In the genomic region with DNA sequence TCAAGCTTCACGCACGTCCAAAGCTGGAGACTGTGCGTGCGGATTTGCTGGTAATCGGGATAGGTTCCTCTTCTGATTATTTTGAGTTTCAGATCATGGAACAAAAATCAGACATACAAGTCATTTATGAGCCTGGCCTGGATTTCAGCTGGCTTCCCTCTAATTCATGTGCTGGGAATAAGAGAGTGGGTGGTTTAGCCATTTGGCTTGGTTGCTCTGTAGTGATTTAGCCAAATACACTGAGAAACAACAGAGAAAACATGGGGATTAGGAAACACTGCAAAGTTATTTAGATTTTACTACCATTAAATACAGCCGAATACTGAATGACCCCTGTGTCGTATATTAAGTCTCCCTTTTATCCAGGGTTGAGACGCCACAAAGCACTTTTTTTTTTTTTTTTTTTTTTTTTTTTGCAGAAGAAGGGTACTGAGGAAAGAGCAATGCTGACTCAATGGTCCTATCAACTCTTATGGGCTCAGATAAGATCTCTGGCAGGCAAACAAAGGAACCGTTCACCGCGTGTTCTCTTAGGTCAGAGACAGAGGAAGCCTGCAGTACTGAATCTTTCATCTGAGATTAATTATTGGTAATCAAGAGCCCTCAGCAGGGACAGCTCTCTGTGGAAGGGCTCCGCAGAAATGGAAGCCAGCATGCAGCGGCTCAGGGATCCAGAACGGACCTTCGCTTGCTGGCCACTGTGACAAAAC, we compare ENCODE assay signal across 10 mouse cellular contexts. TPM values are rescaled to one million over a fixed set of nuclear protein-coding genes. Genes with fewer than 3 reads are reported as not detected.
DNase-seq lines count a peak whose midpoint lies in the region; ATAC-seq and TF ChIP-seq lines count a peak whose summit lies in the region.
"Had no signal": no experiment of that assay in that cellular context is flagged by ENCODE, and none has a peak within 500 bp of the region (broad histone marks: within the 10 kb centered on the region; RNA-seq: fewer than 3 reads in every experiment).

No protein-coding gene starts in this region.

- H3K4me3 ChIP-seq in kidney, postnatal 0 days (replicated peaks; ENCODE audit: low read depth, low read length), result no peak overlapping the region
- H3K4me3 ChIP-seq in ES-E14 (ENCODE audit: insufficient read depth in 1 of 2, low read depth in 1 of 2, low read length in 2 of 2, poor library complexity in 1 of 2, severe bottlenecking in 1 of 2), result no peak overlapping the region
- no peak overlapping the region for H3K4me3 ChIP-seq in hindbrain, embryonic 15.5 days
- H3K4me3 ChIP-seq in intestine, postnatal 0 days (ENCODE audit: low read depth, low read length), result no peak overlapping the region
- H3K4me3 ChIP-seq: embryonic facial prominence, embryonic 15.5 days had no signal

- ATAC-seq in kidney, postnatal 0 days (replicated peaks; ENCODE audit: low FRiP score, low read depth), result no peak; the same call in 1 of the 2 replicates
- ATAC-seq in hindbrain, embryonic 15.5 days (ENCODE audit: low FRiP score, low read depth), result 0 out of 2 replicates have a peak, but pooled peaks have one; percentile 23
- ATAC-seq in intestine, postnatal 0 days, result no peak

- WGBS in kidney, postnatal 0 days, result 37% methylated on average over 15 of the region's 15 CpGs
- 56% methylated on average over 15 of the region's 15 CpGs for WGBS in hindbrain, embryonic 15.5 days
- 72% methylated on average over 15 of the region's 15 CpGs for whole genome bisulfite sequencing in intestine, postnatal 0 days

- H3K36me3 ChIP-seq in kidney, postnatal 0 days (ENCODE audit: insufficient read depth, low read length), result peaks cover 11% of the 10 kb centered on the region
- peaks cover 22% of the 10 kb centered on the region for H3K36me3 ChIP-seq in ES-E14 (ENCODE audit: control insufficient read depth, insufficient read depth, low read length, poor library complexity, severe bottlenecking)
- H3K36me3 ChIP-seq in hindbrain, embryonic 15.5 days, result peaks cover 22% of the 10 kb centered on the region
- H3K36me3 ChIP-seq in intestine, postnatal 0 days (ENCODE audit: control insufficient read depth, insufficient read depth), result peaks cover 18% of the 10 kb centered on the region; the same call in 1 of the 2 replicates

- no peaks in the 10 kb centered on the region; the same call in 1 of the 2 replicates for H3K4me1 ChIP-seq in kidney, postnatal 0 days (replicated peaks; ENCODE audit: insufficient read depth, low read length)
- H3K4me1 ChIP-seq in ES-E14 (ENCODE audit: control insufficient read depth in 2 of 2, insufficient read depth in 2 of 2, low read length in 2 of 2, poor library complexity in 1 of 2), result peaks cover 2 to 11% of the 10 kb centered on the region in 2 experiments; a peak in 1 of 4 replicates
- H3K4me1 ChIP-seq in hindbrain, embryonic 15.5 days (replicated peaks), result peaks cover 5% of the 10 kb centered on the region
- no peaks in the 10 kb centered on the region for H3K4me1 ChIP-seq in intestine, postnatal 0 days (replicated peaks; ENCODE audit: control insufficient read depth, insufficient read depth, low read length)

- TF ChIP-seq CTCF in kidney, postnatal 0 days (IDR thresholded peaks at IDR 0.05; ENCODE audit: low read depth), result no peak
- no peak for TF ChIP-seq CTCF in intestine, postnatal 0 days (IDR thresholded peaks at IDR 0.05; ENCODE audit: low read depth)

- peak overlapping the region; percentile 55 for H3K27ac ChIP-seq in kidney, postnatal 0 days
- no peak overlapping the region for H3K27ac ChIP-seq in ES-E14 (ENCODE audit: insufficient read depth, low read depth, low read length, poor library complexity, severe bottlenecking)
- peak overlapping the region; percentile 10; the same call in 1 of the 2 replicates for H3K27ac ChIP-seq in hindbrain, embryonic 15.5 days (replicated peaks)
- H3K27ac ChIP-seq in intestine, postnatal 0 days (ENCODE audit: low read depth, low read length), result no peak overlapping the region
- H3K27ac ChIP-seq: embryonic facial prominence, embryonic 15.5 days had no signal

- H3K4me2 ChIP-seq in kidney, postnatal 0 days (ENCODE audit: low read length), result 0 out of 2 replicates have a peak overlapping the region, but pooled peaks have one; percentile 13
- no peak overlapping the region for H3K4me2 ChIP-seq in hindbrain, embryonic 15.5 days
- H3K4me2 ChIP-seq in intestine, postnatal 0 days (replicated peaks; ENCODE audit: low read depth), result no peak overlapping the region
- H3K4me2 ChIP-seq: embryonic facial prominence, embryonic 15.5 days had no signal

- no peaks in the 10 kb centered on the region for H3K27me3 ChIP-seq in kidney, postnatal 0 days (ENCODE audit: insufficient read depth, low read length)
- H3K27me3 ChIP-seq in hindbrain, embryonic 15.5 days, result no peaks in the 10 kb centered on the region
- no peaks in the 10 kb centered on the region for H3K27me3 ChIP-seq in intestine, postnatal 0 days (replicated peaks; ENCODE audit: control insufficient read depth, insufficient read depth, low read length)
- H3K27me3 ChIP-seq: embryonic facial prominence, embryonic 15.5 days had no signal

- no peak overlapping the region for H3K9ac ChIP-seq in kidney, postnatal 0 days (ENCODE audit: low read depth, low read length)
- no peak overlapping the region for H3K9ac ChIP-seq in ES-E14 (ENCODE audit: insufficient read depth, low read depth, low read length, poor library complexity, severe bottlenecking)
- no peak overlapping the region; the same call in 1 of the 2 replicates for H3K9ac ChIP-seq in hindbrain, embryonic 15.5 days
- no peak overlapping the region for H3K9ac ChIP-seq in intestine, postnatal 0 days (ENCODE audit: low read depth, low read length)
- H3K9ac ChIP-seq: embryonic facial prominence, embryonic 15.5 days had no signal

- peak; percentile 16 for DNase-seq in embryo, embryonic 11 days
- no peak for DNase-seq in embryo, embryonic 9.5 days (ENCODE audit: extremely low spot score)
- peak; percentile 78 for DNase-seq in kidney, postnatal 0 days (ENCODE audit: low spot score)
- DNase-seq in kidney, postnatal 36 days, result no peak
- no peak for DNase-seq in ES-E14 (ENCODE audit: low read depth, low spot score)
- DNase-seq in cerebellum, adult 9-11 months, result no peak
- DNase-seq: gastrocnemius, postnatal 14 days had no signal

- H3K9me3 ChIP-seq in kidney, postnatal 0 days (replicated peaks; ENCODE audit: low read length), result no peaks in the 10 kb centered on the region
- H3K9me3 ChIP-seq in ES-E14 (ENCODE audit: control insufficient read depth, insufficient read depth, low read depth, low read length), result no peaks in the 10 kb centered on the region
- no peaks in the 10 kb centered on the region for H3K9me3 ChIP-seq in hindbrain, embryonic 15.5 days
- H3K9me3 ChIP-seq in intestine, postnatal 0 days (ENCODE audit: control insufficient read depth), result no peaks in the 10 kb centered on the region
- H3K9me3 ChIP-seq: embryonic facial prominence, embryonic 15.5 days had no signal

- in situ Hi-C loops in ES-E14 (cut with MboI; ENCODE audit: low sequenced_read_pairs in 2 of 2, unreplicated experiment in 2 of 2), result no loop called here

TF ChIP-seq in ES-E14, 5 proteins besides CTCF, POLR2A, EP300 and RAD21:
- 0 out of 2 replicates have a peak, but pooled peaks have one; percentile 20 for TF ChIP-seq ZNF384 (IDR thresholded peaks at IDR 0.05; ENCODE audit: low read depth, low read length)
- TF ChIP-seq MAFK (IDR thresholded peaks at IDR 0.05; ENCODE audit: insufficient read depth, low read depth, low read length), result no peak

RNA-seq across cellular contexts. Expression of gene Ipo9, which starts 44.7 kb away (rescaled TPM):
- polyA plus RNA-seq in kidney, postnatal 0 days (2015; fragmentation: Nextera tagmentation; extraction: Ambion mirVana), result 53.1 and 65.4 TPM in 2 replicates
- 71.1 and 86.8 TPM in 2 replicates for total RNA-seq in ES-E14 (2012; rRNA removed)
- polyA plus RNA-seq in hindbrain, embryonic 15.5 days (2015; fragmentation: Nextera tagmentation; extraction: Ambion mirVana), result 109 and 118 TPM in 2 replicates
- 21.4 and 22.2 TPM in 2 replicates for polyA plus RNA-seq in intestine, postnatal 0 days (2015; fragmentation: Nextera tagmentation; extraction: Ambion mirVana)

Comparison
In these comparisons a context has a peak if more than half of its experiments do, and no peak if none do; other contexts are left out.
1. DNase-seq: peak in embryo, embryonic 11 days (single experiment) and kidney, postnatal 0 days (single experiment); none in embryo, embryonic 9.5 days (single experiment), kidney, postnatal 36 days (0 of 2), ES-E14 (single experiment) and cerebellum, adult 9-11 months (single experiment).
2. H3K27ac ChIP-seq: peak in kidney, postnatal 0 days (single experiment) and hindbrain, embryonic 15.5 days (single experiment); none in ES-E14 (single experiment) and intestine, postnatal 0 days (single experiment).